ENCODE assay signal across 9 mouse cellular contexts in genomic region chr5:149321909-149322841, GRCm38 (mm10). TPM values are rescaled to one million over a fixed set of nuclear protein-coding genes. Genes with fewer than 3 reads are reported as not detected.
DNase-seq lines count a peak whose midpoint lies in the region; ATAC-seq lines count a peak whose summit lies in the region.
"Had no signal": no experiment of that assay in that cellular context is flagged by ENCODE, and none has a peak within 500 bp of the region (broad histone marks: within the 10 kb centered on the region; RNA-seq: fewer than 3 reads in every experiment).

No protein-coding gene starts in this region.

- DNase-seq in ovary, adult 18-20 months (ENCODE audit: low spot score), result peak; percentile 21
- no peak for DNase-seq in ovary, postnatal 14 days (ENCODE audit: low spot score)
- DNase-seq in liver, embryonic 13.5 days, result no peak
- no peak for DNase-seq in thymus, postnatal 36 days
- no peak for DNase-seq in adrenal gland, adult 2 months
- no peak for DNase-seq in gastrocnemius, postnatal 4 days (ENCODE audit: low spot score in 2 of 2)

- no peak overlapping the region for H3K4me3 ChIP-seq in hindbrain, embryonic 16.5 days (ENCODE audit: low read length)
- no peak overlapping the region for H3K4me3 ChIP-seq in liver, embryonic 13.5 days (replicated peaks)

- H3K27ac ChIP-seq in hindbrain, embryonic 16.5 days (ENCODE audit: low read depth, low read length), result peak overlapping the region; percentile 36; the same call in 1 of the 2 replicates
- H3K27ac ChIP-seq in liver, embryonic 13.5 days, result no peak overlapping the region
- H3K27ac ChIP-seq: liver, embryonic 14.5 days had no signal

- 39% methylated on average over 15 of the region's 15 CpGs for WGBS in hindbrain, embryonic 16.5 days
- WGBS in liver, embryonic 13.5 days (ENCODE audit: insufficient replicate concordance), result 47% methylated on average over 15 of the region's 15 CpGs

- H3K36me3 ChIP-seq in hindbrain, embryonic 16.5 days (ENCODE audit: control insufficient read depth, insufficient read depth, low read length), result no peaks in the 10 kb centered on the region
- H3K36me3 ChIP-seq in liver, embryonic 13.5 days, result no peaks in the 10 kb centered on the region

- ATAC-seq in hindbrain, embryonic 16.5 days, result 0 out of 2 replicates have a peak, but pooled peaks have one; percentile 13
- peak; percentile 35; the same call in 1 of the 2 replicates for ATAC-seq in liver, embryonic 13.5 days (ENCODE audit: low read depth)
- no peak for ATAC-seq in inflammation-experienced regulatory T-cells, adult 6 months

- peaks cover 24% of the 10 kb centered on the region for H3K4me1 ChIP-seq in hindbrain, embryonic 16.5 days (ENCODE audit: control insufficient read depth, insufficient read depth, low read depth, low read length)
- peaks cover 22% of the 10 kb centered on the region for H3K4me1 ChIP-seq in liver, embryonic 13.5 days (replicated peaks)

- H3K27me3 ChIP-seq in hindbrain, embryonic 16.5 days (replicated peaks; ENCODE audit: control insufficient read depth, insufficient read depth, low read length), result no peaks in the 10 kb centered on the region; the same call in 1 of the 2 replicates
- H3K27me3 ChIP-seq in liver, embryonic 13.5 days, result peaks cover 27% of the 10 kb centered on the region

- H3K4me2 ChIP-seq in hindbrain, embryonic 16.5 days (ENCODE audit: low read length), result no peak overlapping the region
- H3K4me2 ChIP-seq in liver, embryonic 13.5 days, result 0 out of 2 replicates have a peak overlapping the region, but pooled peaks have one; percentile 0

- no peaks in the 10 kb centered on the region for H3K9me3 ChIP-seq in hindbrain, embryonic 16.5 days (ENCODE audit: control insufficient read depth, low read length)
- H3K9me3 ChIP-seq in liver, embryonic 13.5 days (replicated peaks), result no peaks in the 10 kb centered on the region

- no peak overlapping the region for H3K9ac ChIP-seq in hindbrain, embryonic 16.5 days (ENCODE audit: low read depth, low read length)
- no peak overlapping the region for H3K9ac ChIP-seq in liver, embryonic 13.5 days
- H3K9ac ChIP-seq: liver, embryonic 14.5 days had no signal

RNA-seq across cellular contexts. Expression of gene Alox5ap, which starts 57.6 kb away (rescaled TPM):
- 10.1 and 13.3 TPM in 2 replicates for polyA plus RNA-seq in hindbrain, embryonic 16.5 days (2015; fragmentation: Nextera tagmentation; extraction: Ambion mirVana)
- polyA plus RNA-seq in liver, embryonic 13.5 days (2015; fragmentation: Nextera tagmentation; extraction: Ambion mirVana), result 22.5 and 24.7 TPM in 2 replicates
- total RNA-seq in adrenal gland, adult 2 months (2021), result 10 to 100 TPM; 22.8 to 27.0 TPM
- polyA plus RNA-seq in adrenal gland, adult 2 months (2012; rRNA removed), result 9.0 and 9.1 TPM in 2 replicates
- 1 to 10 TPM in 2 of 3 experiments, not detected in 1; 2.0 to 4.7 TPM for polyA plus RNA-seq in inflammation-experienced regulatory T-cells, adult 6 months (2017; shearing (Covaris generic))
- total RNA-seq in gastrocnemius, postnatal 4 days (2021), result 10 to 100 TPM in 1 of 2 experiments, 1 to 10 TPM in 1; 7.9 to 17.8 TPM
